In genomic region chr16:10865592-10865987, GRCm38 (mm10) we compare ENCODE assay signal across 30 mouse cellular contexts. TPM values are rescaled to one million over a fixed set of nuclear protein-coding genes. Genes with fewer than 3 reads are reported as not detected.
DNase-seq lines count a peak whose midpoint lies in the region.
"Had no signal": no experiment of that assay in that cellular context is flagged by ENCODE, and none has a peak within 500 bp of the region (broad histone marks: within the 10 kb centered on the region; RNA-seq: fewer than 3 reads in every experiment).

No protein-coding gene starts in this region.

- H3K4me3 ChIP-seq in heart, embryonic 10.5 days: no peak overlapping the region
- H3K4me3 ChIP-seq: embryonic facial prominence, embryonic 12.5 days; heart, embryonic 13.5 days; limb, embryonic 10.5 days; neural tube, embryonic 15.5 days had no signal

- H3K9me3 ChIP-seq in heart, embryonic 10.5 days: no peaks in the 10 kb centered on the region
- H3K9me3 ChIP-seq: embryonic facial prominence, embryonic 12.5 days; heart, embryonic 13.5 days; limb, embryonic 10.5 days; neural tube, embryonic 15.5 days had no signal

- H3K36me3 ChIP-seq in heart, embryonic 10.5 days: no peaks in the 10 kb centered on the region
- H3K36me3 ChIP-seq: embryonic facial prominence, embryonic 12.5 days; heart, embryonic 13.5 days; limb, embryonic 10.5 days; neural tube, embryonic 15.5 days had no signal

- no peak overlapping the region for H3K27ac ChIP-seq in heart, embryonic 10.5 days
- H3K27ac ChIP-seq: embryonic facial prominence, embryonic 12.5 days; heart, embryonic 13.5 days; hindbrain, postnatal 0 days; neural tube, embryonic 15.5 days had no signal

- intact Hi-C loops in gastrocnemius, postnatal 14 days (cut with DNase I; ENCODE audit: low total_unique reads): loop anchor here (5.0 to 10.0 kb wide), 2 partner anchors 231 to 293 kb away; no protein-coding TSS in a partner anchor
- intact Hi-C loops in heart, postnatal 36 days (cut with DNase I): no loop called here

- peak; percentile 54 for DNase-seq in gastrocnemius, adult 18-20 months (ENCODE audit: low spot score)
- no peak for DNase-seq in gastrocnemius, postnatal 14 days
- peak; percentile 56 for DNase-seq in heart, adult 8-10 months (ENCODE audit: low spot score)
- DNase-seq in heart, embryonic 10.5 days (ENCODE audit: low spot score): no peak
- DNase-seq in kidney, postnatal 14 days: peak; percentile 48
- no peak for DNase-seq in kidney, adult 18-20 months
- DNase-seq in heart, postnatal 36 days: peak; percentile 39 to 46
- DNase-seq in testis, postnatal 14 days (ENCODE audit: low spot score): no peak
- DNase-seq: adrenal gland, postnatal 10 days; forebrain, postnatal 0 days; liver, postnatal 0 days; lung, postnatal 10 days; right cerebral cortex, adult 18-20 months had no signal

- H3K4me1 ChIP-seq in heart, embryonic 10.5 days: peaks cover 28% of the 10 kb centered on the region
- H3K4me1 ChIP-seq: embryonic facial prominence, embryonic 12.5 days; neural tube, embryonic 15.5 days had no signal

- 0 out of 2 replicates have a peak, but pooled peaks cover 11% of the 10 kb centered on the region for H3K27me3 ChIP-seq in heart, embryonic 10.5 days (ENCODE audit: insufficient read depth, poor library complexity, severe bottlenecking)
- H3K27me3 ChIP-seq: embryonic facial prominence, embryonic 12.5 days; neural tube, embryonic 15.5 days had no signal

RNA-seq across cellular contexts. Expression of gene Rmi2, which starts 30.7 kb away (rescaled TPM):
- 1 to 10 TPM in 1 of 2 experiments, under 1 TPM in 1; 0.95 to 1.5 TPM for total RNA-seq in gastrocnemius, adult 18-20 months (2021)
- total RNA-seq in gastrocnemius, postnatal 14 days (2021): 1 to 10 TPM; 1.5 to 2.0 TPM
- under 1 TPM; 0.29 to 0.41 (median 0.32) TPM for total RNA-seq in heart, adult 8-10 months (2022)
- 3.7 and 4.1 TPM in 2 replicates for polyA plus RNA-seq in heart, embryonic 10.5 days (2016; fragmentation: Nextera tagmentation; extraction: Ambion mirVana)
- under 1 TPM; 0.41 to 0.61 TPM for total RNA-seq in heart, postnatal 36 days (2021)

RNA-seq across cellular contexts. Expression of gene Gm11172, which starts 52.9 kb away (rescaled TPM):
- not detected for total RNA-seq in gastrocnemius, adult 18-20 months (2021)
- not detected for total RNA-seq in gastrocnemius, postnatal 14 days (2021)
- total RNA-seq in heart, adult 8-10 months (2022): not detected
- not detected in 2 replicates for polyA plus RNA-seq in heart, embryonic 10.5 days (2016; fragmentation: Nextera tagmentation; extraction: Ambion mirVana)
- total RNA-seq in heart, postnatal 36 days (2021): not detected
- total RNA-seq: adrenal gland, postnatal 10 days; forebrain, postnatal 0 days; hematopoietic stem cell, adult 5-6 weeks; hindbrain, postnatal 0 days; layer of hippocampus, postnatal 14 days; left cerebral cortex, adult 8-10 months; megakaryocyte progenitor cell, adult 5-6 weeks had no signal
- polyA plus RNA-seq: activated CD4-positive, CD25-positive, alpha-beta regulatory T cell, adult 4 months; cerebellum, adult 2 months; embryonic facial prominence, embryonic 12.5 days; forebrain, embryonic 11.5 days; forebrain, postnatal 0 days; heart, embryonic 13.5 days; hindbrain, postnatal 0 days; intestine, embryonic 16.5 days; limb, embryonic 10.5 days; liver, embryonic 11.5 days; liver, postnatal 0 days; midbrain, embryonic 11.5 days; neural tube, embryonic 15.5 days; small intestine, adult 2 months; urinary bladder, adult 2 months had no signal

RNA-seq across cellular contexts. Expression of gene Prm1, which starts 60.0 kb away (rescaled TPM):
- total RNA-seq in gastrocnemius, adult 18-20 months (2021): not detected
- total RNA-seq in gastrocnemius, postnatal 14 days (2021): not detected
- not detected for total RNA-seq in heart, adult 8-10 months (2022)
- 0.36 TPM in 1 of 2 replicates, not detected in the other for polyA plus RNA-seq in heart, embryonic 10.5 days (2016; fragmentation: Nextera tagmentation; extraction: Ambion mirVana)
- total RNA-seq in heart, postnatal 36 days (2021): not detected
- total RNA-seq: adrenal gland, postnatal 10 days; forebrain, postnatal 0 days; hematopoietic stem cell, adult 5-6 weeks; hindbrain, postnatal 0 days; layer of hippocampus, postnatal 14 days; left cerebral cortex, adult 8-10 months; megakaryocyte progenitor cell, adult 5-6 weeks had no signal
- polyA plus RNA-seq: cerebellum, adult 2 months; embryonic facial prominence, embryonic 12.5 days; forebrain, embryonic 11.5 days; forebrain, postnatal 0 days; intestine, embryonic 16.5 days; limb, embryonic 10.5 days; liver, embryonic 11.5 days; liver, postnatal 0 days; midbrain, embryonic 11.5 days; small intestine, adult 2 months; urinary bladder, adult 2 months had no signal

Comparison
In these comparisons a context has a peak if more than half of its experiments do, and no peak if none do; other contexts are left out.
1. DNase-seq: peak in gastrocnemius, adult 18-20 months (single experiment), heart, adult 8-10 months (single experiment), kidney, postnatal 14 days (single experiment) and heart, postnatal 36 days (2 of 2); none in gastrocnemius, postnatal 14 days (single experiment), heart, embryonic 10.5 days (single experiment), kidney, adult 18-20 months (single experiment) and testis, postnatal 14 days (single experiment).